Mouse (Mus musculus): ENCODE measurements at regions not wholly inside any gene's neighbourhood (a gene's known extent, or its start where the extent isn't known, plus 50 kb on each side); places are given as distances from the start of the nearest gene placed in this dataset.

DNA sequence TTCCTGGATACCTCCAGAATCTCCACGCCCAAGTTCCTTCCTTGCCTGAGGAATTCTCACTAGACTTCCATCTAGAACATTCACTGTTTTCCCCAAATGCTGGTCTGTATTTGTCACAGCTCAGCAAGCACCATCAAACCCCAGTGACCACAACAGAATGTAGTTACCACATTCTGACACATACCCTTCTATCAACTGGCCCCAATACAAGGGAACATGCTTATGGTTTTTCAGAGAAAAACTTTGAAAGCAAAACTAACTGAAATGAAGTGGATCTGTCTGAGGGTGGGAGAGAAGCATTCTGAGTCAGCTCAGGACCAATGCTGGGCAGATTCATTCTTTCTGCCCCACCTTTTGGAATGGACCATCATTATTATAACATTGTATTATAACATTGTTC is 110.9 kb upstream of the Tbl1xr1 start:
- TF ChIP-seq CTCF (IDR thresholded peaks at IDR 0.05; ENCODE audit: low read depth, low read length) (no peak), POLR2A (IDR thresholded peaks at IDR 0.05; ENCODE audit: extremely low read depth, insufficient read depth, low read length) (no peak)
